Mouse (Mus musculus): ENCODE results near the gene Vegfd. TPM values are rescaled to one million over a fixed set of nuclear protein-coding genes. Genes with fewer than 3 reads are reported as not detected.

Vegfd gene
- total and polyA plus RNA-seq, 3 experiments = 0.06 TPM; not detected in 2

- Histone ChIP-seq H3K9me3 (replicated peaks; ENCODE audit: insufficient read depth, low read length) (no peaks in the 10 kb centered on the region), H3K36me3 (ENCODE audit: control insufficient read depth in 1 of 2, insufficient read depth in 2 of 2, low read length in 2 of 2) (peaks cover 0 to 31% of the 10 kb centered on the region in 2 experiments; a peak in 2 of 4 replicates), H3K27ac (ENCODE audit: control insufficient read depth, low read depth, low read length) (no peak overlapping the region; the same call in 1 of the 2 replicates), H3K79me2 (ENCODE audit: control insufficient read depth, insufficient read depth, low read length, poor library complexity) (peaks cover 1% of the 10 kb centered on the region; the same call in 1 of the 2 replicates), H3K4me3 (ENCODE audit: control insufficient read depth in 1 of 2, insufficient read depth in 1 of 2, low read depth in 2 of 2, low read length in 2 of 2) (no peak overlapping the region), H3K27me3 (ENCODE audit: control insufficient read depth in 1 of 2, insufficient read depth in 2 of 2, low read length in 2 of 2) (no peaks in the 10 kb centered on the region), H3K9ac (ENCODE audit: control insufficient read depth, low read depth, low read length, poor library complexity, severe bottlenecking) (no peak overlapping the region), H3K4me1 (ENCODE audit: control insufficient read depth in 1 of 2, insufficient read depth in 2 of 2, low read length in 2 of 2) (peaks cover 19 to 20% of the 10 kb centered on the region in 2 experiments)
- TF ChIP-seq RCOR1 (IDR thresholded peaks at IDR 0.05; ENCODE audit: low read depth, low read length) (no peak), MYC (IDR thresholded peaks at IDR 0.05; ENCODE audit: low read depth, low read length) (no peak), ZNF384 (IDR thresholded peaks at IDR 0.05; ENCODE audit: low read depth, low read length) (peak; percentile 57), TBP (IDR thresholded peaks at IDR 0.05; ENCODE audit: low read depth, low read length) (no peak), GATA1 (IDR thresholded peaks at IDR 0.05; ENCODE audit: low read depth, low read length) (0 out of 2 replicates have a peak, but pooled peaks have one; percentile 2), CTCF (IDR thresholded peaks at IDR 0.05 in 2 of 3, conservative IDR thresholded peaks at IDR 0.05 in 1 of 3; ENCODE audit: control insufficient read depth in 1 of 3, insufficient read depth in 1 of 3, low read depth in 2 of 3, low read length in 3 of 3, poor library complexity in 1 of 3, severe bottlenecking in 1 of 3) (peak; percentile 30 to 82 (median 51); a peak in 4 of 6 replicates), NELFE (IDR thresholded peaks at IDR 0.05; ENCODE audit: low read depth, low read length) (no peak), ZC3H11A (IDR thresholded peaks at IDR 0.05; ENCODE audit: low read depth, low read length) (peak; percentile 82), SMC3 (IDR thresholded peaks at IDR 0.05; ENCODE audit: low read depth, low read length) (peak; percentile 79), ZKSCAN1 (IDR thresholded peaks at IDR 0.05; ENCODE audit: low read depth, low read length) (no peak), JUND (IDR thresholded peaks at IDR 0.05; ENCODE audit: low read depth, low read length) (no peak), RAD21 (IDR thresholded peaks at IDR 0.05; ENCODE audit: low read depth, low read length) (peak; percentile 90), SIN3A (IDR thresholded peaks at IDR 0.05; ENCODE audit: low read length) (peak; percentile 39; the same call in 1 of the 2 replicates), ELF1 (IDR thresholded peaks at IDR 0.05; ENCODE audit: low read depth, low read length) (no peak)
- DNase-seq (ENCODE audit: low read depth, low spot score) = peak; percentile 81
Measured at GRCm38 (mm10) chrX:164449201-164449600, 76.0 kb downstream of the Vegfd start.

Other genes with a start within 250 kb of the Vegfd start
- gene Ace2, start 234.0 kb upstream of the Vegfd start, total RNA-seq (2012; rRNA removed) = not detected in 2 replicates
- not detected for gene Ace2, start 234.0 kb upstream of the Vegfd start, polyA plus RNA-seq (2012; ENCODE audit: insufficient read depth in 1 of 2, insufficient read length in 2 of 2, low read depth in 1 of 2, low replicate concordance in 2 of 2, missing spikeins in 1 of 2)
- gene Bmx, start 115.2 kb upstream of the Vegfd start, total RNA-seq (2012; rRNA removed) = not detected in 2 replicates
- gene Bmx, start 115.2 kb upstream of the Vegfd start, polyA plus RNA-seq (2012; ENCODE audit: insufficient read depth in 1 of 2, insufficient read length in 2 of 2, low read depth in 1 of 2, low replicate concordance in 2 of 2, missing spikeins in 1 of 2) = not detected
- gene Pir, start 104.0 kb upstream of the Vegfd start, total RNA-seq (2012; rRNA removed) = 2.9 and 5.3 TPM in 2 replicates
- 100 to 1,000 TPM in 1 of 2 experiments, 10 to 100 TPM in 1; 11.4 to 230 TPM for gene Pir, start 104.0 kb upstream of the Vegfd start, polyA plus RNA-seq (2012; ENCODE audit: insufficient read depth in 1 of 2, insufficient read length in 2 of 2, low read depth in 1 of 2, low replicate concordance in 2 of 2, missing spikeins in 1 of 2)
- gene Piga, start 46.4 kb downstream of the Vegfd start, total RNA-seq (2012; rRNA removed) = 21.5 and 22.1 TPM in 2 replicates
- 10 to 100 TPM; 30.0 to 41.2 TPM for gene Piga, start 46.4 kb downstream of the Vegfd start, polyA plus RNA-seq (2012; ENCODE audit: insufficient read depth in 1 of 2, insufficient read length in 2 of 2, low read depth in 1 of 2, low replicate concordance in 2 of 2, missing spikeins in 1 of 2)
- 1.7 and 2.5 TPM in 2 replicates for gene Asb11, start 63.6 kb downstream of the Vegfd start, total RNA-seq (2012; rRNA removed)
- gene Asb11, start 63.6 kb downstream of the Vegfd start, polyA plus RNA-seq (2012; ENCODE audit: insufficient read depth in 1 of 2, insufficient read length in 2 of 2, low read depth in 1 of 2, low replicate concordance in 2 of 2, missing spikeins in 1 of 2) = 1 to 10 TPM in 1 of 2 experiments, not detected in 1; 3.2 TPM
- not detected in 2 replicates for gene Asb9, start 132.9 kb downstream of the Vegfd start, total RNA-seq (2012; rRNA removed)
- not detected for gene Asb9, start 132.9 kb downstream of the Vegfd start, polyA plus RNA-seq (2012; ENCODE audit: insufficient read depth in 1 of 2, insufficient read length in 2 of 2, low read depth in 1 of 2, low replicate concordance in 2 of 2, missing spikeins in 1 of 2)